Comparison of ENCODE assay signal across 32 mouse cellular contexts in genomic region chr1:91151509-91151908, GRCm38 (mm10). TPM values are rescaled to one million over a fixed set of nuclear protein-coding genes. Genes with fewer than 3 reads are reported as not detected.
"Had no signal": no experiment of that assay in that cellular context is flagged by ENCODE, and none has a peak within 500 bp of the region (broad histone marks: within the 10 kb centered on the region; RNA-seq: fewer than 3 reads in every experiment).

No protein-coding gene starts in this region.

- H3K27me3 ChIP-seq: heart, embryonic 13.5 days; heart, embryonic 15.5 days; hindbrain, embryonic 13.5 days; hindbrain, embryonic 15.5 days; limb, embryonic 12.5 days; liver, embryonic 13.5 days had no signal

- H3K36me3 ChIP-seq: heart, embryonic 10.5 days; heart, embryonic 13.5 days; heart, embryonic 15.5 days; hindbrain, embryonic 13.5 days; hindbrain, embryonic 15.5 days; limb, embryonic 10.5 days; limb, embryonic 12.5 days; liver, embryonic 13.5 days had no signal

- H3K9ac ChIP-seq: heart, embryonic 13.5 days; heart, embryonic 15.5 days; hindbrain, embryonic 13.5 days; hindbrain, embryonic 15.5 days; limb, embryonic 12.5 days; liver, embryonic 13.5 days had no signal

- H3K27ac ChIP-seq: heart, embryonic 10.5 days; heart, embryonic 13.5 days; heart, embryonic 15.5 days; hindbrain, embryonic 13.5 days; hindbrain, embryonic 15.5 days; hindbrain, postnatal 0 days; layer of hippocampus, adult 2 months; left cerebral cortex, adult 2 months; limb, embryonic 10.5 days; limb, embryonic 12.5 days; liver, embryonic 13.5 days had no signal

- H3K9me3 ChIP-seq: heart, embryonic 10.5 days; heart, embryonic 13.5 days; heart, embryonic 15.5 days; hindbrain, embryonic 13.5 days; hindbrain, embryonic 15.5 days; limb, embryonic 10.5 days; limb, embryonic 12.5 days; liver, embryonic 13.5 days had no signal

- H3K4me1 ChIP-seq: heart, embryonic 10.5 days; heart, embryonic 13.5 days; heart, embryonic 15.5 days; hindbrain, embryonic 13.5 days; hindbrain, embryonic 15.5 days; limb, embryonic 10.5 days; limb, embryonic 12.5 days; liver, embryonic 13.5 days had no signal

- ATAC-seq: hindbrain, postnatal 0 days; intestine, embryonic 16.5 days had no signal

- DNase-seq: gastrocnemius, postnatal 14 days; gastrocnemius, postnatal 36 days; heart, adult 18-20 months; heart, postnatal 14 days; heart, postnatal 36 days; kidney, adult 11 months; kidney, adult 2 months; kidney, adult 9 months; kidney, postnatal 10 days; kidney, postnatal 25 days; kidney, postnatal 4 days; liver; liver, embryonic 13.5 days had no signal

- H3K4me3 ChIP-seq: heart, embryonic 10.5 days; heart, embryonic 13.5 days; heart, embryonic 15.5 days; hindbrain, embryonic 13.5 days; hindbrain, embryonic 15.5 days; layer of hippocampus, adult 2 months; left cerebral cortex, adult 2 months; limb, embryonic 10.5 days; limb, embryonic 12.5 days; liver, embryonic 13.5 days had no signal

- H3K4me2 ChIP-seq: heart, embryonic 13.5 days; heart, embryonic 15.5 days; hindbrain, embryonic 13.5 days; hindbrain, embryonic 15.5 days; limb, embryonic 12.5 days; liver, embryonic 11.5 days; liver, embryonic 13.5 days had no signal

RNA-seq across cellular contexts. Expression of gene Rbm44, which starts 6.6 kb away (rescaled TPM):
- total RNA-seq: gastrocnemius, adult 18-20 months; gastrocnemius, adult 8-10 months; gastrocnemius, postnatal 14 days; gastrocnemius, postnatal 36 days; heart, adult 18-20 months; heart, adult 8-10 months; heart, postnatal 36 days; hindbrain, postnatal 0 days; layer of hippocampus, adult 2 months; layer of hippocampus, postnatal 10 days; layer of hippocampus, postnatal 25 days; left cerebral cortex, adult 2 months; left cerebral cortex, postnatal 14 days; left cerebral cortex, postnatal 36 days had no signal
- polyA plus RNA-seq: kidney, adult 2 months had no signal
